Mouse (Mus musculus) heart, embryonic 14.5 days (tissue): ENCODE data around the gene Pnmal2. TPM values are rescaled to one million over a fixed set of nuclear protein-coding genes. Genes with fewer than 3 reads are reported as not detected.

Source experiments
- ATAC-seq: fragments of 200-750 bp; cut with Nextera tagmentation; 2 replicates; pipeline ENCODE4 v1.8.0; 2017; ENCODE audit warnings: low read depth, moderate TSS enrichment; ENCODE audit not compliant: insufficient number of reproducible peaks, insufficient read depth, low FRiP score
- H3K27ac ChIP-seq, 2 experiments: fragments of 200-500 bp in 1 of 2; fragments of 300-500 bp in 1 of 2; sonication (generic) in 1 of 2; replicated peaks in 1 of 2; 2 replicates each; pipeline ENCODE4 v1.5.1; 2012 to 2014; ENCODE audit warnings: low read depth in 2 of 2, low read length in 2 of 2, control low read depth in 1 of 2, mild to moderate bottlenecking in 1 of 2, mixed read lengths in 1 of 2; ENCODE audit not compliant: control insufficient read depth in 1 of 2, insufficient read depth in 1 of 2
- H3K27me3 ChIP-seq: fragments of 300-500 bp; sonication (generic); 2 replicates; pipeline ENCODE4 v1.6.1; 2014; ENCODE audit warnings: mild to moderate bottlenecking, low read length, control low read depth; ENCODE audit not compliant: control insufficient read depth, insufficient read depth
- H3K36me3 ChIP-seq: fragments of 300-500 bp; sonication (generic); 2 replicates; pipeline ENCODE4 v1.6.1; 2014; ENCODE audit warnings: mild to moderate bottlenecking, control low read depth, low read length, mixed read lengths; ENCODE audit not compliant: control insufficient read depth, insufficient read depth
- H3K4me1 ChIP-seq, 2 experiments: fragments of 200-500 bp in 1 of 2; fragments of 300-500 bp in 1 of 2; sonication (generic) in 1 of 2; 2 replicates each; pipeline ENCODE4 v1.6.1; 2012 to 2014; ENCODE audit warnings: low read length in 2 of 2, control low read depth in 1 of 2, mixed read lengths in 1 of 2; ENCODE audit not compliant: control insufficient read depth in 2 of 2, insufficient read depth in 2 of 2
- H3K4me2 ChIP-seq: fragments of 300-500 bp; sonication (generic); 2 replicates; pipeline ENCODE4 v1.6.1; 2014; ENCODE audit warnings: mild to moderate bottlenecking, low read length
- H3K4me3 ChIP-seq, 2 experiments: fragments of 200-500 bp in 1 of 2; fragments of 300-500 bp in 1 of 2; sonication (generic) in 1 of 2; 2 replicates each; pipeline ENCODE4 v1.5.1; 2012 to 2014; ENCODE audit warnings: low read length in 2 of 2, mild to moderate bottlenecking in 2 of 2, control low read depth in 1 of 2, low read depth in 1 of 2, moderate library complexity in 1 of 2; ENCODE audit not compliant: control insufficient read depth in 1 of 2, insufficient read depth in 1 of 2
- H3K9ac ChIP-seq: fragments of 300-500 bp; sonication (generic); 2 replicates; pipeline ENCODE4 v1.6.1; 2014; ENCODE audit warnings: mild to moderate bottlenecking, low read length
- H3K9me3 ChIP-seq: fragments of 300-500 bp; sonication (generic); 2 replicates; pipeline ENCODE4 v1.6.1; 2016; ENCODE audit warnings: low read length, control low read depth; ENCODE audit not compliant: control insufficient read depth
- WGBS: fragments of 180-500 bp; shearing (Covaris S2); extraction: QIAGEN DNeasy Blood & Tissue Kit; methylation state at CpG from one replicate; pipeline ENCODE4 v1.1.7; 2014; 5-methylcytosine and 5-hydroxymethylcytosine counted together
- polyA plus RNA-seq: library from polyadenylated mRNA; unstranded; fragments of >200 nt; fragmentation: Nextera tagmentation; extraction: Ambion mirVana; gene quantifications from 2 replicates; pipeline ENCODE4 v1.2.1, GENCODE M21; 2014

Pnmal2 gene
- polyA plus RNA-seq, 1 experiment from 2014 or later = 2.8 TPM

GRCm38 (mm10) chr7:16978173-16978572 lies 33.7 kb downstream of the Pnmal2 start:
- H3K4me2 ChIP-seq = no peak overlapping the region
- H3K4me1 ChIP-seq = peaks cover 12 to 24% of the 10 kb centered on the region in 2 experiments
- no peaks in the 10 kb centered on the region for H3K27me3 ChIP-seq
- 72% methylated on average over 6 of the region's 6 CpGs for WGBS
- no peak overlapping the region for H3K9ac ChIP-seq
- no peaks in the 10 kb centered on the region for H3K36me3 ChIP-seq
- no peak overlapping the region for H3K27ac ChIP-seq
- ATAC-seq = no peak
- H3K4me3 ChIP-seq = no peak overlapping the region
- no peaks in the 10 kb centered on the region for H3K9me3 ChIP-seq

GRCm38 (mm10) chr7:16978593-16978992 lies 34.1 kb downstream of the Pnmal2 start:
- Histone ChIP-seq H3K4me1 (peaks cover 12 to 24% of the 10 kb centered on the region in 2 experiments), H3K4me2 (no peak overlapping the region), H3K4me3 (no peak overlapping the region), H3K36me3 (no peaks in the 10 kb centered on the region), H3K9ac (no peak overlapping the region), H3K27me3 (no peaks in the 10 kb centered on the region), H3K9me3 (no peaks in the 10 kb centered on the region), H3K27ac (no peak overlapping the region)
- no peak for ATAC-seq
- 88% methylated on average over 3 of the region's 3 CpGs for WGBS

GRCm38 (mm10) chr7:16980348-16980747 lies 35.9 kb downstream of the Pnmal2 start:
- 4% methylated on average over 12 of the region's 12 CpGs for WGBS
- H3K4me3 ChIP-seq = peak overlapping the region; percentile 32 to 48
- ATAC-seq = peak; percentile 38; the same call in 1 of the 2 replicates

GRCm38 (mm10) chr7:16982859-16983568 lies 38.5 kb downstream of the Pnmal2 start, which contains the start of gene Gm42372:
Gene Gm42372, plus strand, starts transcription at chr7:16983086.
- Histone ChIP-seq H3K4me3 (no peak within 1 kb of the TSS), H3K27ac (no peak within 1 kb of the TSS), H3K9ac (no peak within 1 kb of the TSS), H3K4me1 (peaks cover 7 to 19% of the 10 kb centered on the region in 2 experiments), H3K4me2 (peak within 1 kb of the TSS; percentile 27), H3K36me3 (no peaks in the 10 kb centered on the region), H3K9me3 (no peaks in the 10 kb centered on the region), H3K27me3 (no peaks in the 10 kb centered on the region)
- 31% methylated on average over 26 of the region's 26 CpGs for WGBS
- no peak for ATAC-seq

More at GRCm38 (mm10) chr7:16980348-16980747, 35.9 kb downstream of the Pnmal2 start:
- no peaks in the 10 kb centered on the region for H3K36me3 ChIP-seq
- H3K27ac ChIP-seq = peak overlapping the region; percentile 89 to 95
- H3K9me3 ChIP-seq = no peaks in the 10 kb centered on the region
- peak overlapping the region; percentile 66 for H3K4me2 ChIP-seq
- peaks cover 8 to 17% of the 10 kb centered on the region in 2 experiments for H3K4me1 ChIP-seq
- H3K9ac ChIP-seq = peak overlapping the region; percentile 63
- no peaks in the 10 kb centered on the region for H3K27me3 ChIP-seq

DNA sequence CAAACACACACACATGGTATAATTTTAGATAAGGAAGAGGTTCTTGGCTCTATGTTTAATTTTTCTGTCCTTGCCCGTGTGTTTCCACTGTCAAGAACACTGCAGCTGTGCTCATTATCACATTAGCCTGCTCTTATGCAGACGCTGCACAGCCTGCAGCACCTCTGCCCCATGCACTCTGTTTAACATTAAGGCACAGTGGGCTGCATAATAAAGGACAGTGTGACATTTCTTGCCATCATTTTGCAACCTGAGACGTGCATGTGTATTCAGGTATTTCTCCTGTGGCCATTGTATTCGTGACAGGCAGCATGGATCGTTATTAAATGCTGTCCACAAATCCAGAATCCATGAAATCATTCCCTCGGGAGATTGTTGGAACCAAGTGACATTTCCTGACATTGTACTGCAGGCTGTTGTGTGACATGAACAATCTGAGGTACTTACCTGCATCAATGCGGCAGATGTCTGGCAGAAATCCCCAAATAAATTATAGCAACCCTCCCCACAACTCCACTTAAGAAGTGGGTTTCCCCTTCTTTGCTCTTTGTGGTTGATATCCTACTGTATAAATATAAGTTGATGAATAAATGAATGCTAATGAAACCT lies 43.2 kb downstream of the Pnmal2 start:
- no peak for ATAC-seq
- H3K4me3 ChIP-seq = no peak overlapping the region
- no peaks in the 10 kb centered on the region for H3K36me3 ChIP-seq
- H3K9ac ChIP-seq = no peak overlapping the region
- H3K4me2 ChIP-seq = no peak overlapping the region
- peaks cover 23 to 35% of the 10 kb centered on the region in 2 experiments for H3K4me1 ChIP-seq
- no peaks in the 10 kb centered on the region for H3K27me3 ChIP-seq
- H3K27ac ChIP-seq = peak overlapping the region in 1 of 2 experiments; percentile 14; a peak in 2 of 4 replicates
- 36% methylated on average over 7 of the region's 7 CpGs for WGBS
- 0 out of 2 replicates have a peak, but pooled peaks cover 2% of the 10 kb centered on the region for H3K9me3 ChIP-seq

DNA sequence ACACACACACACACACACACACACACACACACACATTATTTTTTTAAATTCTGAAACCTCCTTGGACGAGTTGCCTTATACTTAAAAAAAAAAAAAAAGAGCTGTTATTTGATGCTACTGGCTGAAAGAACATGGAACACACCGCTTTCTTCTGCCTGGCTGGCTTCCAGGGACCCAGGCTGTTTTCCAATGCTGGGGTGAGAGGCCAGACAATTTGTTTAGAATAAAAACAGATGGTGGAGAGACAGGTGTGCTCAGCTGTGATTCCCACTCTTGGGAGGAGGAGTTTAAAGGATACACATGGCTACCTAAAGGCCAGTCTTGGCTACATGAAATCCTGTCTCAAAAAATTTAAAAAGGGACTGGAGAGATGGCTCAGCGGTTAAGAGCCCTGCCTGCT lies 43.9 kb downstream of the Pnmal2 start:
- no peak for ATAC-seq
- Histone ChIP-seq H3K27me3 (no peaks in the 10 kb centered on the region), H3K9me3 (0 out of 2 replicates have a peak, but pooled peaks cover 2% of the 10 kb centered on the region), H3K4me1 (peaks cover 24 to 31% of the 10 kb centered on the region in 2 experiments), H3K27ac (no peak overlapping the region), H3K4me2 (no peak overlapping the region), H3K4me3 (no peak overlapping the region), H3K36me3 (no peaks in the 10 kb centered on the region), H3K9ac (no peak overlapping the region)
- WGBS = 52% methylated on average over 3 of the region's 3 CpGs

DNA sequence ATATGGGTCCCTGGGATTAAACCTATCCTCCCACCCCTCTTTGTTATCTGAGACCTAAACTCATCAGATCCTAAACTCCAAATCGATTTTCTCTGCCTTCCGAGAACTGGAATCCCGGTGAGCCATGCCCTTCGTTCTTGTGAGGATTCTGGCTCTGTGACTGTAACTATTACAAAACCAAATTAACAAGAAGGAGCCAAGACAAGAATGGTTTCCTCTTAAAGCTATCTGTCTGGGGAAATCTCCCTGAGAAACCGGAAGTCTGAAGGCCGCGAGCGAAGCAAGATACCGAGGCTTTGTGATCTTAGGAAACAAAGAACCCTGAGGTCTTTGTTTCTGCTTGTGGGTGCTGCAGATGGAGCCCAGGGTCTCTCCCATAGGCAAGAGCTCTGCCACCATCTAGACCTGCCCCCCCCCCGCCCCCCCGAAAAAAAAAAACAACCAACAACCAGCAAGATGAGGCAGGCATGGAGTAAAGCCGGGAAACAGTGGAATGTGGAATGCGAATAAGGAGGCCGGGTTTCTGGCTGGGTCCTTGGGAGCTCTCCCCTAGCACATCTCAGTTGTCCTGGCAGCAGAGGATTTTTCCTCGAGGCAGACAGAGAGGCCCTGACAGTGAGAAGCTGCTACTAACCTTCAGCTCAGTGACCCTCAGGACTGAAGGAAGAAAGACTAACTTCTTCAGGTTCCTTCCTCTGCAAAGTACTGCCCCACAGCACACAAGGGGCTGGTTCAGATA lies 45.7 kb downstream of the Pnmal2 start:
- whole genome bisulfite sequencing = 27% methylated on average over 15 of the region's 15 CpGs

More for the DNA sequence above, 45.7 kb downstream of the Pnmal2 start:
- Histone ChIP-seq H3K9me3 (0 out of 2 replicates have a peak, but pooled peaks cover 2% of the 10 kb centered on the region), H3K27ac (peak overlapping the region; percentile 31 to 54), H3K4me2 (peak overlapping the region; percentile 28; the same call in 1 of the 2 replicates), H3K36me3 (peaks cover 5% of the 10 kb centered on the region), H3K9ac (peak overlapping the region; percentile 40; the same call in 1 of the 2 replicates), H3K27me3 (no peaks in the 10 kb centered on the region), H3K4me1 (peaks cover 31 to 40% of the 10 kb centered on the region in 2 experiments), H3K4me3 (no peak overlapping the region)
- ATAC-seq = no peak
